Mouse (Mus musculus): ENCODE results near the gene Brsk1. TPM values are rescaled to one million over a fixed set of nuclear protein-coding genes. Genes with fewer than 3 reads are reported as not detected.

Gene Brsk1
- polyA plus RNA-seq, 3 experiments from 2014 or later = 0.62 TPM; not detected in 2

- no peak for ATAC-seq
Measured at GRCm38 (mm10) chr7:4740309-4740727, 49.9 kb downstream of the Brsk1 start.

GRCm38 (mm10) chr7:4741151-4741550, 50.7 kb downstream of the Brsk1 start:
- ATAC-seq = no peak

- ATAC-seq = no peak
Measured at GRCm38 (mm10) chr7:4741672-4742481, 51.5 kb downstream of the Brsk1 start.

GRCm38 (mm10) chr7:4742482-4742819, 52.0 kb downstream of the Brsk1 start:
- ATAC-seq = no peak

GRCm38 (mm10) chr7:4743354-4743753, 53.0 kb downstream of the Brsk1 start:
- no peak for ATAC-seq

GRCm38 (mm10) chr7:4744886-4745285, 54.5 kb downstream of the Brsk1 start:
- ATAC-seq = no peak

GRCm38 (mm10) chr7:4746326-4746980, 56.0 kb downstream of the Brsk1 start:
- ATAC-seq = no peak

GRCm38 (mm10) chr7:4747156-4747899, 56.9 kb downstream of the Brsk1 start:
- no peak for ATAC-seq

- no peak for ATAC-seq
Measured at GRCm38 (mm10) chr7:4748321-4748720, 57.9 kb downstream of the Brsk1 start.

- ATAC-seq = no peak
Measured at GRCm38 (mm10) chr7:4749169-4749568, 58.8 kb downstream of the Brsk1 start.

- no peak for ATAC-seq
Measured at GRCm38 (mm10) chr7:4751971-4752820, 61.8 kb downstream of the Brsk1 start.

- ATAC-seq = peak; percentile 52
Measured at GRCm38 (mm10) chr7:4752821-4753570, 62.6 kb downstream of the Brsk1 start, which contains the start of gene Cox6b2. Cox6b2 (minus strand) TSS chr7:4753094.

GRCm38 (mm10) chr7:4759670-4760069, 69.3 kb downstream of the Brsk1 start:
- no peak for ATAC-seq

- no peak for ATAC-seq
Measured at GRCm38 (mm10) chr7:4764946-4765710, 74.7 kb downstream of the Brsk1 start.

Other genes starting within 250 kb of the Brsk1 start
- 10 to 100 TPM in 2 of 3 experiments, 1 to 10 TPM in 1; 6.2 to 24.7 (median 17.4) TPM for gene Rdh13, start 245.0 kb upstream of the Brsk1 start, polyA plus RNA-seq (2017; shearing (Covaris generic))
- 10 to 100 TPM in 2 of 3 experiments, 1 to 10 TPM in 1; 3.8 to 22.3 (median 12.5) TPM for gene Eps8l1, start 229.9 kb upstream of the Brsk1 start, polyA plus RNA-seq (2017; shearing (Covaris generic))
- gene Ppp1r12c, start 188.9 kb upstream of the Brsk1 start, polyA plus RNA-seq (2017; shearing (Covaris generic)) = 10 to 100 TPM; 19.1 to 23.9 (median 19.4) TPM
- gene Tnnt1, start 174.2 kb upstream of the Brsk1 start, polyA plus RNA-seq (2017; shearing (Covaris generic)) = 1 to 10 TPM; 6.4 to 8.0 (median 6.9) TPM
- gene Tnni3, start 166.4 kb upstream of the Brsk1 start, polyA plus RNA-seq (2017; shearing (Covaris generic)) = 1 to 10 TPM in 2 of 3 experiments, under 1 TPM in 1; 0.48 to 3.4 (median 1.4) TPM
- 1 to 10 TPM; 1.3 to 2.1 (median 1.3) TPM for gene Dnaaf3, start 158.2 kb upstream of the Brsk1 start, polyA plus RNA-seq (2017; shearing (Covaris generic))
- under 1 TPM in 1 of 3 experiments, not detected in 2; 0.83 TPM for gene Syt5, start 143.1 kb upstream of the Brsk1 start, polyA plus RNA-seq (2017; shearing (Covaris generic))
- gene Ptprh, start 86.6 kb upstream of the Brsk1 start, polyA plus RNA-seq (2017; shearing (Covaris generic)) = not detected
- 1 to 10 TPM; 3.1 to 4.1 (median 4.0) TPM for gene Tmem86b, start 59.2 kb upstream of the Brsk1 start, polyA plus RNA-seq (2017; shearing (Covaris generic))
- gene Ppp6r1, start 31.6 kb upstream of the Brsk1 start, polyA plus RNA-seq (2017; shearing (Covaris generic)) = 10 to 100 TPM in 1 of 3 experiments, 1 to 10 TPM in 2; 7.7 to 13.6 (median 9.7) TPM
- 10 to 100 TPM; 41.5 to 52.0 (median 46.5) TPM for gene Hspbp1, start 5.5 kb upstream of the Brsk1 start, polyA plus RNA-seq (2017; shearing (Covaris generic))
- gene Tmem150b, start 34.6 kb downstream of the Brsk1 start, polyA plus RNA-seq (2017; shearing (Covaris generic)) = not detected
- gene Kmt5c, start 49.5 kb downstream of the Brsk1 start, polyA plus RNA-seq (2017; shearing (Covaris generic)) = 10 to 100 TPM; 22.6 to 25.7 (median 24.9) TPM
- gene Cox6b2, start 62.5 kb downstream of the Brsk1 start, polyA plus RNA-seq (2017; shearing (Covaris generic)) = 1 to 10 TPM in 1 of 3 experiments, under 1 TPM in 1, not detected in 1; 0.86 to 1.4 TPM
- gene Fam71e2, start 80.7 kb downstream of the Brsk1 start, polyA plus RNA-seq (2017; shearing (Covaris generic)) = not detected
- gene Il11, start 92.3 kb downstream of the Brsk1 start, polyA plus RNA-seq (2017; shearing (Covaris generic)) = not detected
- not detected for gene Tmem190, start 92.3 kb downstream of the Brsk1 start, polyA plus RNA-seq (2017; shearing (Covaris generic))
- gene Tmem238, start 99.1 kb downstream of the Brsk1 start, polyA plus RNA-seq (2017; shearing (Covaris generic)) = under 1 TPM in 1 of 3 experiments, not detected in 2; 0.90 TPM
- 100 to 1,000 TPM; 324 to 638 (median 419) TPM for gene Rpl28, start 102.3 kb downstream of the Brsk1 start, polyA plus RNA-seq (2017; shearing (Covaris generic))
- 10 to 100 TPM; 13.2 to 64.5 (median 31.1) TPM for gene Ube2s, start 122.0 kb downstream of the Brsk1 start, polyA plus RNA-seq (2017; shearing (Covaris generic))
- not detected for gene Shisa7, start 154.1 kb downstream of the Brsk1 start, polyA plus RNA-seq (2017; shearing (Covaris generic))
- 10 to 100 TPM; 26.6 to 36.5 (median 34.4) TPM for gene Isoc2b, start 179.7 kb downstream of the Brsk1 start, polyA plus RNA-seq (2017; shearing (Covaris generic))
- under 1 TPM; 0.58 to 0.92 (median 0.70) TPM for gene Isoc2a, start 186.5 kb downstream of the Brsk1 start, polyA plus RNA-seq (2017; shearing (Covaris generic))
- not detected for gene Gm36210, start 215.9 kb downstream of the Brsk1 start, polyA plus RNA-seq (2017; shearing (Covaris generic))
- gene Zfp628, start 224.6 kb downstream of the Brsk1 start, polyA plus RNA-seq (2017; shearing (Covaris generic)) = 1 to 10 TPM in 2 of 3 experiments, under 1 TPM in 1; 0.93 to 1.8 (median 1.6) TPM
- gene Nat14, start 231.4 kb downstream of the Brsk1 start, polyA plus RNA-seq (2017; shearing (Covaris generic)) = under 1 TPM in 2 of 3 experiments, not detected in 1; 0.34 to 0.44 TPM
- gene Ssc5d, start 235.2 kb downstream of the Brsk1 start, polyA plus RNA-seq (2017; shearing (Covaris generic)) = not detected

All from inflammation-experienced regulatory T-cells, adult 6 months (primary cell).